Mouse (Mus musculus): Measurements from ENCODE around the gene Gas7. TPM values are rescaled to one million over a fixed set of nuclear protein-coding genes. Genes with fewer than 3 reads are reported as not detected.

The Gas7 gene
- total and polyA plus RNA-seq, 3 experiments: 5.8 to 11.5 (median 9.3) TPM

DNA sequence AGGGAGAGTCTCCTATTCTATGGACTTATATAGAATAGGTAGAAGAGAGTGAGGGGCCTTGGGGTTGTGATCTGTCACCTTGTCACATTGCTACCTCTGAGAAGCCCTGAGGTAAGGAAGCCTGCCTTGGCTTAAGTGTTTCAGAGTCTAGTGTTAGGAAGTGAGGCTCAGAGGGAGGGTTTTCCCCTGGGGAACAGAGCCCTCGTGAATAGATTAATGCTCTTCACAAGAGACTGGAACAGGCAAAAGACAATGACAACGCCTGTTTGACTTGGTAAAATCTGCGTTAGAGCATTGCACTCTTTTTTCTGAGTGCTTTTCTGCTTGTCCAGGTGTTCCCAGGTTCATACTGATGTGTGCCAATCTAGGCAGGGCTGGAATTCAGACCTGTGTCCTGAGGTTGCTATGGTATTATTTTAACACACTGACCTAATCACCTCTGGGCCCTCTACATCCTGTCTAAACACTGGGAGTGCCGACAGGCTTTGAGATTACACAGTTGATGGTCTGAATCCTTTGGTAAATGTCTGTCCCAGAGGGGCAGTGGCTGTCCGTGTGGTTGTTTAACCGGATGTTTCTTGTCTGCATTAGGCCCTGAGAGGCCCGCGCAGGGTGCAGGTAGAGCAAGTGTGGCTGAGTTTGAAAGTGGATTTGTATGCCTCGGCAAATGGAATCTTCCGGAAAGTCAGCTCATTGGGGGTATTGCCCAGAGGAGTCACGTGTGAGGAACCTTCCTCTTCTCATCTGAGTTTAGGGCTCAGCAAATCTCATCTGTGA is 89.6 kb downstream of the Gas7 start:
- H3K4me1 ChIP-seq (ENCODE audit: control insufficient read depth, insufficient read depth, low read length): peaks cover 14% of the 10 kb centered on the region
- no peak overlapping the region for H3K4me3 ChIP-seq
- TF ChIP-seq CTCF (IDR thresholded peaks at IDR 0.05) (no peak), EP300 (IDR thresholded peaks at IDR 0.05; ENCODE audit: insufficient read depth, low read depth, low read length) (no peak), POLR2A (IDR thresholded peaks at IDR 0.05; ENCODE audit: insufficient read depth, low read depth, low read length) (no peak)
- intact Hi-C loops (cut with DNase I): no loop called here
- peaks cover 2% of the 10 kb centered on the region for H3K36me3 ChIP-seq (ENCODE audit: control insufficient read depth, insufficient read depth, low read length)
- no peaks in the 10 kb centered on the region for H3K27me3 ChIP-seq (ENCODE audit: control insufficient read depth, insufficient read depth, low read length)
- peak overlapping the region; percentile 46 for H3K27ac ChIP-seq
- DNase-seq: peak in 1 of 2 experiments; percentile 44
- peak overlapping the region; percentile 38; the same call in 1 of the 2 replicates for H3K9ac ChIP-seq (ENCODE audit: low read depth, low read length)
- WGBS: 33% methylated on average over 11 of the region's 11 CpGs
- H3K79me2 ChIP-seq (replicated peaks; ENCODE audit: control insufficient read depth, insufficient read depth, low read length): no peaks in the 10 kb centered on the region

DNA sequence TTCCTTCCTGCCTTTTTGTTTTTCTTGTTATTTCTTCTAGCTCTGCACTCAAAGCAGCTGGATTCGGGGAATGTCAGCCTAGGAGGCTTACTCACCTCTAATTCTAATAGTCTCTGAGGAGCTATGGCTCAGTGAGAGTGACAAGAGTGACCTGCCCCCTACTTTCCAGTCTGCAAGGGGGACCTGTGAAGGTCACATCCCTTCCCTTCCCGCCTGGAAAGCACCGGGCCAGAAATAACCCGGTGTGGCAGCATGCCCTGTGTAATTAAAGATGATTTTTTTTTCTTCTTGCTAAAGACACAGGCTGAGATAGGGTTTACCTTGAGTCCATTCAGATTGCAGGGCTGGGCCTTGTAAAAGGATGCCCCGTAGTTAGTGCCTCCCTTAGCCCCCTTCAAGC is 91.3 kb downstream of the Gas7 start:
- TF ChIP-seq CTCF (IDR thresholded peaks at IDR 0.05) (no peak), EP300 (IDR thresholded peaks at IDR 0.05; ENCODE audit: insufficient read depth, low read depth, low read length) (no peak), POLR2A (IDR thresholded peaks at IDR 0.05; ENCODE audit: insufficient read depth, low read depth, low read length) (no peak)
- Histone ChIP-seq H3K27ac (no peak overlapping the region; the same call in 1 of the 2 replicates), H3K79me2 (replicated peaks; ENCODE audit: control insufficient read depth, insufficient read depth, low read length) (no peaks in the 10 kb centered on the region), H3K27me3 (ENCODE audit: control insufficient read depth, insufficient read depth, low read length) (no peaks in the 10 kb centered on the region), H3K4me3 (no peak overlapping the region), H3K36me3 (ENCODE audit: control insufficient read depth, insufficient read depth, low read length) (peaks cover 2% of the 10 kb centered on the region), H3K4me1 (ENCODE audit: control insufficient read depth, insufficient read depth, low read length) (peaks cover 14% of the 10 kb centered on the region), H3K9ac (ENCODE audit: low read depth, low read length) (no peak overlapping the region)
- intact Hi-C loops (cut with DNase I): no loop called here
- WGBS: 22% methylated on average over 5 of the region's 5 CpGs
- peak in 1 of 2 experiments; percentile 45 for DNase-seq

DNA sequence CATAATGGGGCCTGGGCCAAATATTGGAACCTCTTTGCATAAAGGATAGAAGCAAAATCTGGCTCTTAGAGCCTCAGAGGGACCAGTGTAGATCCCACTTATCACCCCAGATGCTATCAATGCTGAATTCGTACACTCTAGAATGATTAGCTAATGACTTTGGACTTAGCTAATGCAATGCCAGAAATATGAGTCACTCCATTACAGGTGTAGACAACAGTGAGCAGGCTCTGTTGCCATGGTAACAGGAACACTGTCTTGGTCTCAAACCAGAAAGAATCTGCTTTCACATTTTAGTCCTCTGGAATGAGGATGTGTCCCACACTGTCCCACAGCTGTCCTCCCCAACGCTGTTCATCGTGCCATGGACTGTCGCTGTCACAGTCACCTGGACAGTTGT is 94.1 kb downstream of the Gas7 start:
- H3K27me3 ChIP-seq (ENCODE audit: control insufficient read depth, insufficient read depth, low read length): no peaks in the 10 kb centered on the region
- no peak overlapping the region for H3K9ac ChIP-seq (ENCODE audit: low read depth, low read length)
- intact Hi-C loops (cut with DNase I): no loop called here
- no peaks in the 10 kb centered on the region for H3K79me2 ChIP-seq (replicated peaks; ENCODE audit: control insufficient read depth, insufficient read depth, low read length)
- H3K4me1 ChIP-seq (ENCODE audit: control insufficient read depth, insufficient read depth, low read length): peaks cover 14% of the 10 kb centered on the region
- 62% methylated on average over 4 of the region's 4 CpGs for WGBS
- no peak overlapping the region for H3K27ac ChIP-seq
- TF ChIP-seq POLR2A (IDR thresholded peaks at IDR 0.05; ENCODE audit: insufficient read depth, low read depth, low read length) (no peak), CTCF (IDR thresholded peaks at IDR 0.05) (no peak), EP300 (IDR thresholded peaks at IDR 0.05; ENCODE audit: insufficient read depth, low read depth, low read length) (no peak)
- no peak for DNase-seq
- H3K36me3 ChIP-seq (ENCODE audit: control insufficient read depth, insufficient read depth, low read length): peaks cover 2% of the 10 kb centered on the region
- no peak overlapping the region for H3K4me3 ChIP-seq

DNA sequence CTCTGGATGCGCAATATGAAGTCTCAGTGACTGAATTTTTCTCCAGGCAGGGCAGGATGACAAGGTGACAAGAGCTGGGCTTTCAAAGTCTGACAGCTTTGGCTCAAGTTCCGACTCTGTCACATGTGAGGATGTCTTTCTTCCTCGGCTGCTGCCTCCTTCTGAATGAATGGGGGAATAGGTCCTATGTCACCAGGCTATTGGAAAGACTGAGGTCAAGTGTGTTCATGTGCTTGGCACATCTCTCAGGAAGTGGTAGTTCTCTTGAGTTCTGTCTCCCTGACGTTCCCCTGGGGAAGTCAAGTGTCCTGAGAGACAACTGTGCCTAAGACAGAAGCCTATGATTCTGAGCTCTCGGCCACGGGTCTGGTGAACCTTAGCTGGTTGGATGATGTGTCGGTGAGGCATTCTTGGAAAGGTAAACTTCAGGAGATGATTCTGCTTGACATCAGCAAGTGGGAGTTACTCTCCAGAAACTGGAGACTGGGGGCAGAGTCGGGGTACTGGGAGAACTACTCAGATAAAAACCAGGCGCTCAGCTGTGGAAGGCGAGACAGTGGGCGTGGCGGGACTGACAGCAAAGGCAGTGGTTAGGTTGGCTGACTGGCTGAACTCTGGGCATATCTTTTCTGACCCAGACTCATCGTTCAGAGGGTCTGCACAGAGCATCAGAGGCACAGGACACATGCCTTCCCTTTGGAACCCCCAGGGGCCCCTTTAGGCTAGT is 94.7 kb downstream of the Gas7 start:
- H3K27me3 ChIP-seq (ENCODE audit: control insufficient read depth, insufficient read depth, low read length): no peaks in the 10 kb centered on the region
- intact Hi-C loops (cut with DNase I): no loop called here
- peak in 1 of 2 experiments; percentile 37 for DNase-seq
- no peaks in the 10 kb centered on the region for H3K79me2 ChIP-seq (replicated peaks; ENCODE audit: control insufficient read depth, insufficient read depth, low read length)
- H3K4me1 ChIP-seq (ENCODE audit: control insufficient read depth, insufficient read depth, low read length): peaks cover 10% of the 10 kb centered on the region
- H3K4me3 ChIP-seq: no peak overlapping the region
- H3K9ac ChIP-seq (ENCODE audit: low read depth, low read length): no peak overlapping the region
- TF ChIP-seq POLR2A (IDR thresholded peaks at IDR 0.05; ENCODE audit: insufficient read depth, low read depth, low read length) (no peak), EP300 (IDR thresholded peaks at IDR 0.05; ENCODE audit: insufficient read depth, low read depth, low read length) (no peak), CTCF (IDR thresholded peaks at IDR 0.05) (no peak)
- 41% methylated on average over 13 of the region's 13 CpGs for WGBS
- peaks cover 2% of the 10 kb centered on the region for H3K36me3 ChIP-seq (ENCODE audit: control insufficient read depth, insufficient read depth, low read length)
- H3K27ac ChIP-seq: no peak overlapping the region

DNA sequence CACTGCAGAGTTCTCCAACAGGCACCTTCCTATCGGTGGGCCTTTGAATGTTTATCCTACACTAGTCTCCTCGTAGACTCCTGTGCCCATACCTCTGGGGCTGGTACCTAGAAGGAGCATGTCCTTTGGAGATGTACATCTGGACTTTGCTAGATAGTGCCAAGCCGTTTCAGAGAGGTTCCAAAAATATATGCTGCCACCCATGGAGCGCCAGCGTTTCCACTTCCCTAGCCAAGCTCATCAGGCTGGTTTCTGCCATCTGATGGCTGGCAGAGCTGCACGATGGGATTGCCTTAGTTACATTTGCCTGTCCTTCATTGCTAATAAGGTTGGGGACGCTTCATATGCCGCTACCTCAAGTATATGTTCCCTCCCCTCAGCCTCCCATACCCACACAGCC is 97.2 kb downstream of the Gas7 start:
- TF ChIP-seq POLR2A (IDR thresholded peaks at IDR 0.05; ENCODE audit: insufficient read depth, low read depth, low read length): no peak
- no peak for TF ChIP-seq CTCF (IDR thresholded peaks at IDR 0.05)
- TF ChIP-seq EP300 (IDR thresholded peaks at IDR 0.05; ENCODE audit: insufficient read depth, low read depth, low read length): no peak
- intact Hi-C loops (cut with DNase I): no loop called here
- Histone ChIP-seq H3K27me3 (ENCODE audit: control insufficient read depth, insufficient read depth, low read length) (no peaks in the 10 kb centered on the region), H3K9ac (ENCODE audit: low read depth, low read length) (no peak overlapping the region), H3K79me2 (replicated peaks; ENCODE audit: control insufficient read depth, insufficient read depth, low read length) (no peaks in the 10 kb centered on the region), H3K27ac (no peak overlapping the region), H3K36me3 (ENCODE audit: control insufficient read depth, insufficient read depth, low read length) (no peaks in the 10 kb centered on the region), H3K4me1 (ENCODE audit: control insufficient read depth, insufficient read depth, low read length) (peaks cover 3% of the 10 kb centered on the region), H3K4me3 (no peak overlapping the region)
- 76% methylated on average over 8 of the region's 8 CpGs for WGBS
- no peak for DNase-seq

DNA sequence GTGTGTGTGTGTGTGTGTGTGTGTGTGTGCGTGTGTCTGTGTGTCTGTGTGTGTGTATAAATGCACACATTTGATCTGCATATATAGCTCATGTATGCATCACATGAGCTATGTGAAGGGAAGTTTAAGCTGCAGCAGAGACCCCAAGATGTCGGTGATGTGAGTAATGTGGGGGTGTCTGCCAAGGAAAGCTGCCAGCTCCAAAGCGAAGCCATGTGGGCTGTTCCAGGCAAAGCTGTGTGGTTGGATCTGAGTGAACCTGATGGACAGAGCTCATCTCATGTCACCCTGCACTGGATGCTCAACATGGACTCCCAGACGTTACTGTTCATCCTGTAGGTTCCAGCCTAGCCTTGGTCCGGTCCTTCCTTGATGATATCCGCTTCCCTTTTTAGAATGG is 99.0 kb downstream of the Gas7 start:
- no peaks in the 10 kb centered on the region for H3K36me3 ChIP-seq (ENCODE audit: control insufficient read depth, insufficient read depth, low read length)
- WGBS: 92% methylated on average over 6 of the region's 6 CpGs
- H3K4me1 ChIP-seq (ENCODE audit: control insufficient read depth, insufficient read depth, low read length): peaks cover 7% of the 10 kb centered on the region
- intact Hi-C loops (cut with DNase I): no loop called here
- no peaks in the 10 kb centered on the region for H3K79me2 ChIP-seq (replicated peaks; ENCODE audit: control insufficient read depth, insufficient read depth, low read length)
- H3K27ac ChIP-seq: no peak overlapping the region
- no peak for TF ChIP-seq CTCF (IDR thresholded peaks at IDR 0.05)
- no peak for TF ChIP-seq POLR2A (IDR thresholded peaks at IDR 0.05; ENCODE audit: insufficient read depth, low read depth, low read length)
- no peak for TF ChIP-seq EP300 (IDR thresholded peaks at IDR 0.05; ENCODE audit: insufficient read depth, low read depth, low read length)
- no peaks in the 10 kb centered on the region for H3K27me3 ChIP-seq (ENCODE audit: control insufficient read depth, insufficient read depth, low read length)
- H3K9ac ChIP-seq (ENCODE audit: low read depth, low read length): no peak overlapping the region
- no peak for DNase-seq
- no peak overlapping the region for H3K4me3 ChIP-seq

Measured in heart, adult 2 months (tissue).